Mouse (Mus musculus): ENCODE data around the gene Mertk. TPM values are rescaled to one million over a fixed set of nuclear protein-coding genes. Genes with fewer than 3 reads are reported as not detected.

The Mertk gene
- polyA plus RNA-seq, 1 experiment from 2014 or later: 0.73 TPM

DNA sequence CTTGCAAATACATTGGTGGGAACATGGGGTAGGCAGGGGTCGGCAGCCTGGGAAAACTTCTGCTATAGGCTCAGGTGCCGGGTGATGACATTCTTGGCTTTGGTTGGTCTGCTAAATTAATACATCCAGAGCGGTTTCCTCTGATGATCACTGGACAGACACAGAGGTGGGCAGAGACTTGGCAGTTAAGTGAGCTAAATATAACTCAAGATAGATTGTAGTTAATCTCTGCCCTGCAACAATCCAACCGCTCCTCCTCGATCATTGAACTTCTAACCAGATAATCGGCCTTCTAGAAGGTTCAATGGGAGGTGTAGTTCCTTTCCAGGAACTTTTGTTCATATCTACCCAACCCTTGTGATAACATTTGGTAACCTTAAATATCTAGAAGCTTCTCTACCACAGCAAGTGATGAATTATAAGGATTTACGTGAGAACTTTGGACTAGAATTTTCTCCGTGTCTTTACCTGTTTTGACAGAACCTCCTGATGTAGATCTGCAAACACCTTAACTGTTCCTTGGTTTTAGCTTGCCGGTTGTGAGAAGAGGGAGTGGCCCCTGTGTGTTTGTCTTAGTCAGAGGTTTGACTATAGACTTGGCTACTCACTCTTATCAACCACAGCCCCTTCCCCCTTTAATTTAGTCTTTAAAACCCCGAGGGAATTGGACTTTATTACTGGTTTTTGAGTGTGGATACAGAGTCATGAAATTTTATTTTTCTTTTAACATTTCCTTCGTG is 92.3 kb downstream of the Mertk start:
- Histone ChIP-seq H3K36me3 (ENCODE audit: control insufficient read depth, insufficient read depth) (no peaks in the 10 kb centered on the region), H3K4me3 (replicated peaks; ENCODE audit: low read length) (no peak overlapping the region), H3K4me2 (ENCODE audit: low read length) (no peak overlapping the region), H3K9ac (replicated peaks; ENCODE audit: low read depth, low read length) (no peak overlapping the region), H3K27me3 (replicated peaks; ENCODE audit: control insufficient read depth, insufficient read depth, low read length) (no peaks in the 10 kb centered on the region), H3K9me3 (ENCODE audit: control insufficient read depth, low read length) (no peaks in the 10 kb centered on the region), H3K4me1 (replicated peaks; ENCODE audit: control insufficient read depth, insufficient read depth, low read length) (no peaks in the 10 kb centered on the region), H3K27ac (ENCODE audit: low read length) (no peak overlapping the region)
- 90% methylated on average over 11 of the region's 11 CpGs for WGBS
- ATAC-seq: no peak

DNA sequence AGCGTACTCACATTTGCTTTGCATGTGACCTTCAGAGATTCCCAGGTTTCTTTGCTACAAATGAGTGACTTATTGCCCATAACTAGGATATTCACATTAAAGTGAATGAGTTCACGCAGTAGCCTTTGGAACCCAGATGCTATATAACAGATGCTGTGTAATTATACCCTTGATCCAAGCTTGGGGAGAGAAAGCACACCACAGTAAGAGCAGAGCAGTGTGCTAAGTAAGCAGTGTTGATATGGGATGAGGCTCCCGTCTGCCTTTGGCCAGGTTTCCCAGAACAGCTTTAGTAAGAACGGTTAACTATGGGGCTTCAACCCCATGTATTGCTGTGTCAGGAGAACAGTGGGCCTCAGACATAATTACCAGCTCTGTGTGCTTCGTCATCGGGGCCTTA is 95.2 kb downstream of the Mertk start:
- no peak overlapping the region for H3K4me3 ChIP-seq (replicated peaks; ENCODE audit: low read length)
- H3K36me3 ChIP-seq (ENCODE audit: control insufficient read depth, insufficient read depth): no peaks in the 10 kb centered on the region
- ATAC-seq: no peak
- no peak overlapping the region for H3K4me2 ChIP-seq (ENCODE audit: low read length)
- H3K4me1 ChIP-seq (replicated peaks; ENCODE audit: control insufficient read depth, insufficient read depth, low read length): no peaks in the 10 kb centered on the region
- H3K27ac ChIP-seq (ENCODE audit: low read length): no peak overlapping the region
- 55% methylated on average over 6 of the region's 6 CpGs for WGBS
- H3K9ac ChIP-seq (replicated peaks; ENCODE audit: low read depth, low read length): no peak overlapping the region
- H3K27me3 ChIP-seq (replicated peaks; ENCODE audit: control insufficient read depth, insufficient read depth, low read length): no peaks in the 10 kb centered on the region
- H3K9me3 ChIP-seq (ENCODE audit: control insufficient read depth, low read length): no peaks in the 10 kb centered on the region

DNA sequence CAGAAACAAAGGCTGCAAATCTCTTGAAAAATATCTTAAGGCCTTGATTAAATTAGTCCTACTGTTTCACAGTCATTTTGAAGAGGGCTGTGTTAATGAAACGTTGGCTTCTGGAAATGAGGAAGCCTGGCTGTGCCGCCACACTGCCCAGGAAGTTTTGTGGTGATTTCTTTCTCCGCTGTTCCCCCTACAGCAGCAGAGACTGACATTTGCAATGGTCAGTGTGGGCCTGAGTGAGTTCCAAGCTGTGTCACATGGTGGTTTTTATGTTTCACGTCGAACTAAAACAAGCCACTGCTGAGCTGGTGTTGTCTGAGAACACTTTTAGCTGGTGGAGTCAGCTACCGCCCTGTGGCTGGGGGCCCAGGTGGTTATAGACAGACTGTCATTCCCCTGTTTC is 97.7 kb downstream of the Mertk start:
- no peaks in the 10 kb centered on the region for H3K9me3 ChIP-seq (ENCODE audit: control insufficient read depth, low read length)
- no peak overlapping the region for H3K4me3 ChIP-seq (replicated peaks; ENCODE audit: low read length)
- no peak for ATAC-seq
- H3K4me1 ChIP-seq (replicated peaks; ENCODE audit: control insufficient read depth, insufficient read depth, low read length): no peaks in the 10 kb centered on the region
- H3K27ac ChIP-seq (ENCODE audit: low read length): no peak overlapping the region
- WGBS: 71% methylated on average over 6 of the region's 6 CpGs
- H3K36me3 ChIP-seq (ENCODE audit: control insufficient read depth, insufficient read depth): no peaks in the 10 kb centered on the region
- no peak overlapping the region for H3K9ac ChIP-seq (replicated peaks; ENCODE audit: low read depth, low read length)
- no peak overlapping the region for H3K4me2 ChIP-seq (ENCODE audit: low read length)
- no peaks in the 10 kb centered on the region for H3K27me3 ChIP-seq (replicated peaks; ENCODE audit: control insufficient read depth, insufficient read depth, low read length)

DNA sequence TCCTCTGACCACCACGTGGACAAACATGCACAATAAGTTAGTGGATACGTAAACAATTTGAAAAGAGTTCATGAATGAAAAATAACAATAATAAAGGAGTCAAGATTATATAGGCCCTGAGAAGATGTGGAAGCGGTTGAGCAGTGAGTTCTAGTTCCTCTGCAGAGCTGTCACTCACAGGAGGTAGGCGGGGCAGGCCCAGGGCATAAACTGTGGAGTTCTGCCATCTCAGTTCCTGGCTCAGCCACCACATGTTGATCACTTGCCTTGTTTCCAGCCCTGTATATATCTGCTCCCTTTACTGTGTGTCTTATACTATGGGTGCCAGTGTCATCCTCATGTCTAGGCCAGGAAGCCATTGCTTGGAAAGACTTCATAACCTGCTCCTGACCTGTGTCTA is 104.7 kb downstream of the Mertk start:
- Histone ChIP-seq H3K4me3 (replicated peaks; ENCODE audit: low read length) (no peak overlapping the region), H3K9me3 (ENCODE audit: control insufficient read depth, low read length) (no peaks in the 10 kb centered on the region), H3K4me1 (replicated peaks; ENCODE audit: control insufficient read depth, insufficient read depth, low read length) (no peaks in the 10 kb centered on the region), H3K4me2 (ENCODE audit: low read length) (no peak overlapping the region), H3K36me3 (ENCODE audit: control insufficient read depth, insufficient read depth) (no peaks in the 10 kb centered on the region), H3K27me3 (replicated peaks; ENCODE audit: control insufficient read depth, insufficient read depth, low read length) (no peaks in the 10 kb centered on the region), H3K9ac (replicated peaks; ENCODE audit: low read depth, low read length) (no peak overlapping the region), H3K27ac (ENCODE audit: low read length) (no peak overlapping the region)
- WGBS: 91% methylated on average over 4 of the region's 4 CpGs
- no peak for ATAC-seq

DNA sequence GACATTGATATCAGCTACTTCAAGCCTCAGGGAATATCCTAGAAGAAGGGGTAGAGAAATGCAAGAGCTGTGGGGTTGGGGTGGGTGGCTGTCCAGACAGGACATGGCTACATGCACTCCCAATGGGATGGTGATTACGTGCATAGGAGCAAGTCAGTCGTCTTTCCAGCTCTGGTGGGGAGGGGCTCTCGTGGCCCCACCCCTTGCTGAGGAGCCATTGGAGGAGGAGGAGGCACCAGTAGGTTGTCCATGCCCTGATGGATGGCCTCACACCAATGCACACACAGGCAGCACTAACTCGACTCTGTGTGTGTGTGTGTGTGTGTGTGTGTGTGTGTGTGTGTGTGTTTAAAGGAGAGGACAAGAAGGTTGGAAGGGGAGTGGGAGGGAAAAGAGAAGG is 106.6 kb downstream of the Mertk start:
- no peak for ATAC-seq
- Histone ChIP-seq H3K36me3 (ENCODE audit: control insufficient read depth, insufficient read depth) (no peaks in the 10 kb centered on the region), H3K9me3 (ENCODE audit: control insufficient read depth, low read length) (no peaks in the 10 kb centered on the region), H3K4me3 (replicated peaks; ENCODE audit: low read length) (no peak overlapping the region), H3K9ac (replicated peaks; ENCODE audit: low read depth, low read length) (no peak overlapping the region), H3K27me3 (replicated peaks; ENCODE audit: control insufficient read depth, insufficient read depth, low read length) (no peaks in the 10 kb centered on the region), H3K27ac (ENCODE audit: low read length) (no peak overlapping the region), H3K4me2 (ENCODE audit: low read length) (no peak overlapping the region), H3K4me1 (replicated peaks; ENCODE audit: control insufficient read depth, insufficient read depth, low read length) (no peaks in the 10 kb centered on the region)
- WGBS: 69% methylated on average over 4 of the region's 4 CpGs

DNA sequence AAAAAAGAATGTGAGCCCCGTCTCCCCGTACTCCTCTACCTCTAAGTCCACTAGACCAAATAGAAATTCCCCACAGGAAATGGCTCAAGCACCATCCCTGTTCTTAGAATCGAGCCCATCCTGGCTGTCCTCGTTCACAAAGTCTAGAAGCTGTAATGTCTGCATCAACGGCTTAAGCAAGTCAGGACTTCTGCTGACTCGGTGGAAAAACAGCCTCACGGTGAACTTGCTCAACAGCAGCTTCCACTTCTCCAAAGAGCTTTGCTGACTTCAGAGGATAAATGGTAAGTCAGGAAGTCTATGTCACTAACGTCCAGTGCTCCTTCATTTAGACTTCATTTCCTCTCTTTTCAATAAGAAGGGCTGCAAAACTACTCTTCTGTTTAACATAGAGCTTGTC is 107.8 kb downstream of the Mertk start:
- Histone ChIP-seq H3K27me3 (replicated peaks; ENCODE audit: control insufficient read depth, insufficient read depth, low read length) (no peaks in the 10 kb centered on the region), H3K4me1 (replicated peaks; ENCODE audit: control insufficient read depth, insufficient read depth, low read length) (no peaks in the 10 kb centered on the region), H3K9ac (replicated peaks; ENCODE audit: low read depth, low read length) (no peak overlapping the region), H3K27ac (ENCODE audit: low read length) (no peak overlapping the region), H3K36me3 (ENCODE audit: control insufficient read depth, insufficient read depth) (no peaks in the 10 kb centered on the region), H3K4me2 (ENCODE audit: low read length) (no peak overlapping the region), H3K4me3 (replicated peaks; ENCODE audit: low read length) (no peak overlapping the region), H3K9me3 (ENCODE audit: control insufficient read depth, low read length) (no peaks in the 10 kb centered on the region)
- 76% methylated on average over 8 of the region's 8 CpGs for WGBS
- no peak for ATAC-seq

DNA sequence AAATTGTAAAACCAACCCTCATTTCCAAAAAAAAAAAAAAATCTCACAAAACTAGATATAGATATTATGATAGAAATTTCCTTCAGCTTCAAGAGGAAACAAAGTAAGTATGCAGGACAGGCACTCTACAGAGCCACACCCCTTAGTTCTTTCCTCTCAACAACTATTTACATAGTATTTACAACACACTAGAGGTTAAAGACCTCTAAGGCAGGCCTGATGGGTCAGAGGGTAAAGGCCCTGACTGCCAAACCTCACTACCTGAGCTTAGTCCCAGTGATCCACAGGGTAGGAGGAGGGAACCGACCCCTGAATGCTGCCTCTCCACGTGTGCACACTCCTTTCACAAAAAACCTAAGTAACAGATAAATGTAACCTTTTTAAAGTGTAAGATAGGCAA is 114.0 kb downstream of the Mertk start:
- no peaks in the 10 kb centered on the region for H3K36me3 ChIP-seq (ENCODE audit: control insufficient read depth, insufficient read depth)
- WGBS: 32% methylated on average over 2 of the region's 2 CpGs
- no peak overlapping the region for H3K9ac ChIP-seq (replicated peaks; ENCODE audit: low read depth, low read length)
- no peaks in the 10 kb centered on the region for H3K9me3 ChIP-seq (ENCODE audit: control insufficient read depth, low read length)
- no peak overlapping the region for H3K4me3 ChIP-seq (replicated peaks; ENCODE audit: low read length)
- H3K27me3 ChIP-seq (replicated peaks; ENCODE audit: control insufficient read depth, insufficient read depth, low read length): no peaks in the 10 kb centered on the region
- H3K27ac ChIP-seq (ENCODE audit: low read length): no peak overlapping the region
- 0 out of 2 replicates have a peak, but pooled peaks cover 4% of the 10 kb centered on the region for H3K4me1 ChIP-seq (replicated peaks; ENCODE audit: control insufficient read depth, insufficient read depth, low read length)
- ATAC-seq: no peak
- H3K4me2 ChIP-seq (ENCODE audit: low read length): no peak overlapping the region

DNA sequence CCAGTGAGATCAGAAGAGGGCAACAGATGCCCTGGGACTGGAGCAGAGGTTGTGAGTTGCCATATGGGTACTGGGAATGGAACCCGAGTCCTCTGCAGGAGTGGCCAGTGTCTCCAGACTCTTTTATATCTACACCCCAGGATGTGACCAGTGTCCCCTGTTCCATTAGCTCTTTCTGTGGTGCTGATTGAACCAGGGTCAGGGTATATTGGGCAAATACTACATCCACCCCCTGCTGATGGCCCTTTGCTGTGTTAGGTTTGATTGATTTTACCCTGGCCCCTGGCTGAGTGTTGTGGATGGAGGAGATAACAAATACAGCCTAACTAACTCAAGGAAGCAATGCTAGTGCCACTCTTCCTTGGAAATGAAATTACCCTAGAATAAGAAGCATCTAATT is 117.6 kb downstream of the Mertk start:
- WGBS: 68% methylated on average over 1 of the region's 1 CpGs
- no peak overlapping the region for H3K4me3 ChIP-seq (replicated peaks; ENCODE audit: low read length)
- ATAC-seq: no peak

DNA sequence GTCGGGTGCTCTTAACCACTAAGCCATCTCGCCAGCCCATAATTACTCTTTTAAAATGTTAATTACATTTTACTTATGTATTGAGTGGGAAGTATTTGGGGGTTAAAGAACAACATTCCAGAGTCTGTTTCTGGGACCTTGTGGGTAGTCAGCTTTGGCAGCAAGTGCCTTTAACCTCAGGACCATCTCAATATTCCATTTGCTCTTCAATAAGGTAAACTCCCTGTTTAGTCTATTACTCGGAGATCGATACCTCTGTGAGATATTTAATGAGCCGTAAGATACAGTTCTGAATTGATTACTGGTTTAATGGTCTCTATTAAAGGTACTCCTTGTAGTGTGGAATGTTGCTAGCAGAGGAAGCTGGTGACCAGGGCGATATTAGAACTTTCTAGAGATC is 118.2 kb downstream of the Mertk start:
- Histone ChIP-seq H3K27me3 (replicated peaks; ENCODE audit: control insufficient read depth, insufficient read depth, low read length) (no peaks in the 10 kb centered on the region), H3K27ac (ENCODE audit: low read length) (no peak overlapping the region), H3K36me3 (ENCODE audit: control insufficient read depth, insufficient read depth) (no peaks in the 10 kb centered on the region), H3K4me1 (replicated peaks; ENCODE audit: control insufficient read depth, insufficient read depth, low read length) (peaks cover 15% of the 10 kb centered on the region), H3K4me3 (replicated peaks; ENCODE audit: low read length) (peak overlapping the region; percentile 2; the same call in 1 of the 2 replicates), H3K4me2 (ENCODE audit: low read length) (peak overlapping the region; percentile 64), H3K9ac (replicated peaks; ENCODE audit: low read depth, low read length) (no peak overlapping the region), H3K9me3 (ENCODE audit: control insufficient read depth, low read length) (no peaks in the 10 kb centered on the region)
- 40% methylated on average over 6 of the region's 6 CpGs for WGBS
- no peak for ATAC-seq

More for the DNA sequence above, 117.6 kb downstream of the Mertk start:
- H3K4me1 ChIP-seq (replicated peaks; ENCODE audit: control insufficient read depth, insufficient read depth, low read length): peaks cover 15% of the 10 kb centered on the region
- H3K27me3 ChIP-seq (replicated peaks; ENCODE audit: control insufficient read depth, insufficient read depth, low read length): no peaks in the 10 kb centered on the region
- no peaks in the 10 kb centered on the region for H3K9me3 ChIP-seq (ENCODE audit: control insufficient read depth, low read length)
- H3K9ac ChIP-seq (replicated peaks; ENCODE audit: low read depth, low read length): no peak overlapping the region
- H3K36me3 ChIP-seq (ENCODE audit: control insufficient read depth, insufficient read depth): no peaks in the 10 kb centered on the region
- no peak overlapping the region for H3K4me2 ChIP-seq (ENCODE audit: low read length)
- no peak overlapping the region for H3K27ac ChIP-seq (ENCODE audit: low read length)

DNA sequence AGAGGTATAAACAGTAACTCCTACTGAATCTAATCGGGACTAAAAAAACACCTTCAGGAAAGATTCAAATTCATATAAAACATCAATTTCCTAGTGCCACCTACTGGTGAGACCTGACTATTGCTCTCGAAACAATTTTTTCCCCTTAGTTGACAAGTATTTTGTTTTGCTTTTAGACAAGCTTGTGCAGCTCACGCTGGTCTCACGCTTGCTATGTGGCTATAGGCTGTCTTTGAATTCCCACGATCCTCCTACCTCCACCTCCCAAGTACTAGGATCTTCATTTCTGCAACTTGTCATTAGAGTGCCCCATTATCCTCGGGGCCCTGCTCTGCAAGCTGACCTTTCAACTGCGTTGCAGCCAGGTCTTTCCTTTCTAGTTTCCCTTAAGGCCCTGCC is 118.6 kb downstream of the Mertk start:
- H3K4me1 ChIP-seq (replicated peaks; ENCODE audit: control insufficient read depth, insufficient read depth, low read length): peaks cover 15% of the 10 kb centered on the region
- peak overlapping the region; percentile 88 for H3K4me3 ChIP-seq (replicated peaks; ENCODE audit: low read length)
- peak overlapping the region; percentile 73 for H3K27ac ChIP-seq (ENCODE audit: low read length)
- peak overlapping the region; percentile 64 for H3K4me2 ChIP-seq (ENCODE audit: low read length)
- no peaks in the 10 kb centered on the region for H3K27me3 ChIP-seq (replicated peaks; ENCODE audit: control insufficient read depth, insufficient read depth, low read length)
- no peaks in the 10 kb centered on the region for H3K36me3 ChIP-seq (ENCODE audit: control insufficient read depth, insufficient read depth)
- H3K9me3 ChIP-seq (ENCODE audit: control insufficient read depth, low read length): no peaks in the 10 kb centered on the region
- 0 out of 2 replicates have a peak overlapping the region, but pooled peaks have one; percentile 7 for H3K9ac ChIP-seq (replicated peaks; ENCODE audit: low read depth, low read length)
- WGBS: 0% methylated on average over 7 of the region's 7 CpGs
- peak; percentile 54 for ATAC-seq

Data from forebrain, embryonic 16.5 days (tissue).